Mouse (Mus musculus) heart, postnatal 14 days (tissue): ENCODE data around the gene Asl. TPM values are rescaled to one million over a fixed set of nuclear protein-coding genes. Genes with fewer than 3 reads are reported as not detected.
A peak's percentile ranks its signal among the peaks of the same experiment; 100 is the strongest.

Source experiments
- DNase-seq, 2 experiments: peaks; one replicate each; pipeline ENCODE4 v3.0.0; 2021 to 2022
- intact Hi-C: fragments of 180-260 bp; cut with DNase I; formaldehyde crosslinking; loops from one replicate; pipeline ENCODE4 v1.15.1; 2025
- total RNA-seq, 2 experiments: library from RNA; stranded (reverse); gene quantifications; 2 replicates each; pipeline ENCODE4 v1.2.3; 2021

Asl gene
- total RNA-seq, 2 experiments from 2014 or later, result 6.8 to 7.7 TPM

DNA sequence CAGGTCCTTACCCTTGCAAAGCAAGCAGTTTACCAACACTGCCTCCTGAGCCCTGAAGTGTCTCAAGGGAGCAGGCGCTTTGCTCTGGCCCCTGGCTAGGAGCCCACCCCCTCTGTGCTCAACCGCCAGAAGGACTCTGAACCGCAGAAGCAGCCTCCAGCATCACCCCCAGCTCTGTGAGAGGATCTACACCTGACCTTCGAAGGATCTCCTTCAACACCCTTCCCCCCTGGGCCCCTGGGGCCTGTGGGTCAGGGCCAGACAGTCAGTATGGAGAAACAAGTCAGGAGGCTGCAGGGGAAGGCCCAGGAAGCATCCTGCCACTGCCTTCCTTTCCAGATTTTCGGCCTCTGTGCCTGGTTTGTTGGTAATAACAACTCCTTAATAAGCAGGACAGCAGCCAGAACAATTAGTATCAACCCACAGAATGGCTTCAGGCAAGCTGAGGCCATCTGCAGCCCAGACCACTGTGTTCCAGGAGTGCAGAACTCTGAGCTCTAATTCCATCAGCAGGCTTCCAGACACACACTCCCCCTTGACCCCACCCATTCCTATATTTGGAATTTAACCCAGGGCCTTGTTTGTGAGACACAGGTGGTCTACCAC, 7.6 kb downstream of the Asl start:
- no peak for DNase-seq
- intact Hi-C loops, result loop anchor here (5.0 to 10.0 kb wide), 3 partner anchors 121 to 233 kb away; partner anchors contain the start of genes Kctd7, Sbds and Tyw1

- intact Hi-C loops, result no loop called here
- DNase-seq, result no peak
Observed at GRCm38 (mm10) chr5:130019461-130019860, 9.6 kb downstream of the Asl start.

GRCm38 (mm10) chr5:130015104-130015503, 13.9 kb downstream of the Asl start:
- DNase-seq, result no peak
- intact Hi-C loops, result no loop called here

- DNase-seq, result no peak
- intact Hi-C loops, result no loop called here
Observed at GRCm38 (mm10) chr5:130010961-130011360, 18.1 kb downstream of the Asl start.

DNA sequence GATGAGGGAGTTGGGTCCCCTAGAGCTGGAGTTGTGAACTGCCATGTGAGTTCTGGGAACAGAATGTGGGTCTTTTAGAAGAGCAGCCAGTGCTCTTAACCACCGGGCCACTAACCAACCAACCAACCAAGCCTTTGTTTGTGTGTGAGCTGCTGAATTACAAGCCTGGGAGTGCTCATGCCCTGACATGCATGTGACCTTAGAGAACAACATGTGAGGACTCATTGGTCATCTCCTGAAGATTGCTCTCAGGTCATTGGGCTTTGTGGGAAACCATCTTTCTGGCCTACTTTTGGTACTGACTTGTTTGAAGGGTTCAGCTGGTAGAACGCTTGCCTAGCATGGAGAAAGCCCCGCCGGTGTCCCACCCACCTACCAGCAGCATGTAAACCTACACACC, 19.3 kb downstream of the Asl start:
- DNase-seq, result no peak
- intact Hi-C loops, result no loop called here

GRCm38 (mm10) chr5:130008034-130008590, 20.9 kb downstream of the Asl start:
- no peak for DNase-seq
- intact Hi-C loops, result no loop called here

- intact Hi-C loops, result no loop called here
- DNase-seq, result no peak
Observed at GRCm38 (mm10) chr5:130007344-130007743, 21.7 kb downstream of the Asl start.

DNA sequence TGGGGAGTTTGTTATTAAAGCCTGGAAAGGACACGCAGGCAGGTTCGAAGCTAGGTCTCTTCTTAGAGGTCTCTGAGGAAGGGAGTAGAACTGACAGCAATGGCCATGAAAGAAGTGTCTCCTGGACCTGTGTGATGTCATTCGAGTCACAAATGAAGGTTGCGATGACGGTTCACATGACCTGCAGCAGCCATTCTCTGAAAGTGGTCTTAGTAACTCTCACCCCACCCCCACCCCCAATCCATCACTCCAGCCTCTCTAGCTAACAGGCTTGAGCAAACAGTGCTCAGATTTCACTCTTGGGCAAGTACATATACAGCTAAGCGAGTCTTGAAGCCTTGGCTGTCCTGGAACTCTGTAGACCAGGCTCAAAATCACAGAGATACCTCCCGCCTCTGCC, 25.8 kb downstream of the Asl start:
- DNase-seq, result no peak
- intact Hi-C loops, result no loop called here

DNA sequence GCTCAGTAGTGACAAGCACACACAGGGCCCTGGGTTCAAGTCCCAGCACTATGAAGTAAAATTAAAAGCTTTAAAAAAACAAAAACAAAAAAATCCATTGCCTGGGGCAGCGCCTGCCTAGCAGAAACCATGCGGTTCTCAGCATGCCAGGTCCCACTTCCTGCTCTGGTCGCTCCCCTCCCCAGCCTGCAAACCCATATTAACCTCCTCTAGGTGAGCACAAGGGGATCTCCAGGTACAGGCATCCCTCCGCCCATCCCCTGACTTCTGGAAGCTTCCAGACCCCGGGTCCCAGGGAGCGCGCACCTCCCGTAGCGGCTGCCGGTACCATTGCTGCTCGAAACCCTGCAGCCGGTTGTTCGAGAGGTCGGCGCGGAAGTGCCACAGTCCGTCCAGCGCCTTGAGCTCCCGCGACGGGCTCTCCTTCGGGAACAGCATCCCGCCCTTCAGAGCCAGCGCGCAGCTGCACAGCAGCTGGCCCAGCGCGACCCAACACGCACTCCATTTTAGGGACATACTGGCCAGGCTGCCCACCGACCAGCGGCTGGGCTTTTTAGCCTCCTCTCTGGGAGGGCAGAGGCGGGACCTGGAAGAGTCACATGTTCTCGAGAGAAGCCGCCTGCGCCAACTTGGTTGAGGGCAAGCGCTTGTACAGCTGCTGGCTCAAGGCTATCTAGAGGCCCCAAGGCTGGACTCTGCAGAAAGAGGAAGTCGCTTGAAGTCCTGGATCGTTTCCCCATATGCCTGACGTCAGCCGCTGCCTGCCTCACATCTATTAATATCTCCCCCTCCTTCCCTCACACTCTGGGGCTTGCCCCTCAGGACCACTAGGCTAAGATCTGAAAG, 26.5 kb downstream of the Asl start, which contains the start of gene Gusb:
Gusb (minus strand) TSS at position 749 of the 846 bp plus-strand sequence.
- DNase-seq, result peak; percentile 83 to 86
- intact Hi-C loops, result no loop called here

GRCm38 (mm10) chr5:130001356-130001987, 27.6 kb downstream of the Asl start:
- DNase-seq, result no peak
- intact Hi-C loops, result no loop called here

GRCm38 (mm10) chr5:130000735-130001134, 28.3 kb downstream of the Asl start:
- intact Hi-C loops, result no loop called here

DNA sequence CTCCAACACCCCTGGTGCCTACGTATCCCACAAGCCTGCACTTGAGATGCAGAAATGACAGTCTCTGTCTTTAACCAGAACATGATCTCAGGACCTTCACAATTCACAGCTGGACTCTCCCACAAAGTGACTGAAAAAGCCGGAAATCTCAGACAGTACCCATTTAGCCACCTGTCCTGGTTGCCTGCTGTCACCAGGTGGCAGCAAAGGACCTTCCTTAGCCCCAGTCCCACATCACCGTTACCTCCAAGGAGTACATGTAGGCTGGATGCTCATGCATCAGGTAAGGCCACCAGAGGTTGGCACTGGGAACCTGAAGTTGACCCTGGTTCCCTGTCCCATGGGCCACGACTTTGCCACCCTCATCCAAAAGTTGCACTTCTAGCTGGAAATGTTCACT, 29.9 kb downstream of the Asl start:
- intact Hi-C loops, result loop anchor here (2.0 kb wide), 1 partner anchor 38 kb away; no protein-coding TSS in a partner anchor
- DNase-seq, result peak; percentile 58 to 69

More at GRCm38 (mm10) chr5:130000735-130001134, 28.3 kb downstream of the Asl start:
- peak; percentile 16 to 33 for DNase-seq

- DNase-seq, result no peak
- intact Hi-C loops, result loop anchor here (2.0 kb wide), 1 partner anchor 39 kb away; no protein-coding TSS in a partner anchor
Observed at GRCm38 (mm10) chr5:129997700-129998099, 31.3 kb downstream of the Asl start.

DNA sequence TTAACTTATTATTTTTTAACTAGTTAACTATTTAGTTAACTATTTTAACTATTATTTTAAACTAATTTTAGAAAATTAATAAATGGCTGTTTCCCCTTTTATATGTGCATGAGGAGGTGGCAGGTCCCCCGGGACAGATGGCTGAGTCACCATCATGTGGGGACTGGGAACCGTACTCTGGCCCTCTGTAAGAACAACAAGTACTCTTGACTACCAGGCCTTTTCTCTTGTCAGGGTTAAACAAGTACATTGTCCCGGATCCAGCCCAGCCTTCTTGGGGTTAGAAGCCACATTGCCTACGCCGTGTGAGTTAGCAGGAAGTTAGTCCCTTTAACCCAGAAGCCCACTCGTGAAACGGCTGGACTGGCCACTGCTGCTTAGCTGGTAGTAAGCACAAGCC, 34.1 kb downstream of the Asl start:
- DNase-seq, result no peak
- intact Hi-C loops, result no loop called here

DNA sequence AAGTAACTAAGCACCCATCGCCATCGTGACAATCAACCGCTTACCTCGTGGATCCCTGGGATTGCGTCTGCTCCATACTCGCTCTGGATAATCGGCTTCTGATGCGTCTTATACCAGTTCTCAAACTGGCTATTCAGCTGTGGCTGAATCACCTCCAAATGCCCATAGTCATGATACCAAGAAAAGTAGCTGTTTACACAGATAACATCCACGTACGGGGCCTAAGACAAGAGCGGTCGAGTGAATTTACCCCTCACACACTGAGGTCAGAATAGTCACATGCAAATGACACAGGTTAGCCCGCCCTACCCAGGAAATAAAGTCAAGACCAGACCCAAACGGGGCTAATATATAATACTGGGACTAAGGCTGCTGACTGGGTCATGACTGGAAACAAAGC, 35.7 kb downstream of the Asl start:
- DNase-seq, result no peak
- intact Hi-C loops, result no loop called here

DNA sequence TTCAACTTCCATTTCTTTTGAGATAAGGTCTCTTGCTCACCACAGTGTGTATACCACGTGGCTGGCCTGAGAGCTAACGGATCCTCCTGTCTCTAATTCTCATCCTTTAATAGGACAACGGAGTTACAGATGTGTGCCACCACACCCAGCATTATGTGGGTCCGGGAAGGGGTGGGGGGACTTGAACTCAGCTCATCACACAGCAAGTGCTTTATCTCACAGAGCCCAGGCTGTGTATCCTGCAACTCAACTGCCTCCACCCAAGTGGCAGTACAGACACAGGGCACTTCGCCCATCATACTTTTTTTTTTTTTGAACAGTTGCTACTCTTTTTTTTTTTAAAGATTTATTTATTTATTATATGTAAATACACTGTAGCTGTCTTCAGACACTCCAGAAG, 37.1 kb downstream of the Asl start:
- intact Hi-C loops, result no loop called here
- no peak for DNase-seq

GRCm38 (mm10) chr5:129989376-129989775, 39.7 kb downstream of the Asl start:
- intact Hi-C loops, result no loop called here
- no peak for DNase-seq

- intact Hi-C loops, result no loop called here
- DNase-seq, result no peak
Observed at GRCm38 (mm10) chr5:129980216-129980615, 48.8 kb downstream of the Asl start.

DNA sequence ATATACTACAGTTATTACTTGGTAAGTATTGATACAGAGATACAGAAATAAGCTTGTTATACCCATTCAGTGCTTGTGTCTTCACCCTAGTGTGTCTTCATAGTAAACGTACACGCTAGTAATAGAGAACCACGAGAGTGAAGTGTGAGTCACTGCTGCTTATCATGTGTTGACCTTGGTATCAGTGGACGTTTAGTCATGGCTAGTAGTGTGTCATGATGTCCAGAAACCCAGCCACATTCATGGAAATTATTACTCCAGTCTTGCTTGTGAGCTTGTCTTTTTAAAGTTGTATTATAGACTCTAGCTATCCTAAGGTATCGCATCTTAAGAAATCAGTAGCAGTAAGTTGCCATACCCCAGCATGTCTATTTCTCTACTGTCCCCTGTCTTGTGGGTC, 50.4 kb downstream of the Asl start:
- intact Hi-C loops, result no loop called here
- no peak for DNase-seq

DNA sequence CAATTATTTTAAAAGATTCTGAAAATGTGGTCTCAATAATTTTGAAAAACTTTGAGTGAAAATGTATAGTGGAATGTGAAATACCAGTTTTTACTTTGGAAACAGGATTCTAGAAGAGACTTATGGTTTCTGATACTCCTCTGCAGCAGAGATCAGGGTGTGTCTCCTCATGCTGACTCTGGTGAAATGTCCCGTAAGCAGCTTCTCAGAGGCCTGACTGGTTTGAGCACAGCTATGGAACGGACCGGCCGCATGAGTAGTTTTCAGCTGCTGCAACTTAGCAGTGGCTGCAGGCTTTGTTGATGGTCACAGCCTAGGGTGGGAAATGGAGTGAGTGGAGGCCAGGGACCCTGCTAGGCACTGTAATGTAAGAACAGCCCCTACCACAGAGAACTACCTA, 51.3 kb downstream of the Asl start:
- DNase-seq, result no peak
- intact Hi-C loops, result no loop called here

DNA sequence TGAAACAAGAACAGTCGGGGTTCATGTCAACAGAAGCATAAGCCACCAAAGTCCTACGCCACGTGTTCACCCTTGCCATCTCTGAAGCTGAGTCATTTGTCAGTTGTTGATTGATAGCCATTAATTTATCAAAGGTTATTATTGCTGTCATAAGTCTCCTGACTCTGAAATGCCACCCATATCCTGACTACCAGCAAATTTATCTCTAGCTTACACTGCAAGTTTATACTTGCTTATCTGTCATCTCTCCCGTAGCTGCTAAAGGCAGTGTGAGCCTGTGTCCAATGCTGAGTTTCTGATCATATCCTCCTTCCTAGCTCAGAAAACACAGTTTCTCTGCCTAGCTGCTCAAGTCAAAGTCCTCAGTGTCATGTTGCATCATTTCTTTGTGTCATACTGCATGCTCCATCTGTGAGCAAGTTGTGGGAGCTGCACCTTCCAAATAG, 54.2 kb downstream of the Asl start:
- no peak for DNase-seq
- intact Hi-C loops, result no loop called here
